Mouse (Mus musculus): ENCODE measurements at regions not wholly inside any gene's neighbourhood (a gene's known extent, or its start where the extent isn't known, plus 50 kb on each side); places are given as distances from the start of the nearest gene placed in this dataset.

- 69% methylated on average over 2 of the region's 2 CpGs for WGBS
- H3K27ac ChIP-seq (replicated peaks; ENCODE audit: low read depth, low read length): no peak overlapping the region
- H3K4me2 ChIP-seq (ENCODE audit: low read depth, low read length): no peak overlapping the region
- no peaks in the 10 kb centered on the region for H3K9me3 ChIP-seq (ENCODE audit: control insufficient read depth, low read length)
- H3K27me3 ChIP-seq (replicated peaks; ENCODE audit: control insufficient read depth, insufficient read depth, low read length): no peaks in the 10 kb centered on the region
- no peaks in the 10 kb centered on the region for H3K36me3 ChIP-seq (ENCODE audit: control insufficient read depth, insufficient read depth, low read length)
- ATAC-seq (ENCODE audit: low read depth) (no peak), DNase-seq (ENCODE audit: low spot score) (no peak)
- H3K4me1 ChIP-seq (ENCODE audit: control insufficient read depth, insufficient read depth, low read length): no peaks in the 10 kb centered on the region
- H3K9ac ChIP-seq (ENCODE audit: low read depth, low read length): no peak overlapping the region
- no peak overlapping the region for H3K4me3 ChIP-seq (ENCODE audit: low read depth, low read length)
These were observed 78.5 kb upstream of the Hand2 start for GRCm38 (mm10) chr8:57242301-57242700.

GRCm38 (mm10) chr8:57249061-57249460 is 71.7 kb upstream of the Hand2 start:
- Histone ChIP-seq H3K9ac (ENCODE audit: low read depth, low read length) (no peak overlapping the region), H3K4me2 (ENCODE audit: low read depth, low read length) (no peak overlapping the region), H3K4me1 (ENCODE audit: control insufficient read depth, insufficient read depth, low read length) (no peaks in the 10 kb centered on the region), H3K36me3 (ENCODE audit: control insufficient read depth, insufficient read depth, low read length) (no peaks in the 10 kb centered on the region), H3K4me3 (ENCODE audit: low read depth, low read length) (no peak overlapping the region), H3K27me3 (replicated peaks; ENCODE audit: control insufficient read depth, insufficient read depth, low read length) (no peaks in the 10 kb centered on the region), H3K27ac (replicated peaks; ENCODE audit: low read depth, low read length) (no peak overlapping the region), H3K9me3 (ENCODE audit: control insufficient read depth, low read length) (no peaks in the 10 kb centered on the region)
- no peak for ATAC-seq (ENCODE audit: low read depth)
- 76% methylated on average over 5 of the region's 5 CpGs for WGBS
- no peak for DNase-seq (ENCODE audit: low spot score)

All from embryonic facial prominence, embryonic 14.5 days (tissue).